ENCODE assay signal across 16 mouse cellular contexts in the genomic region with DNA sequence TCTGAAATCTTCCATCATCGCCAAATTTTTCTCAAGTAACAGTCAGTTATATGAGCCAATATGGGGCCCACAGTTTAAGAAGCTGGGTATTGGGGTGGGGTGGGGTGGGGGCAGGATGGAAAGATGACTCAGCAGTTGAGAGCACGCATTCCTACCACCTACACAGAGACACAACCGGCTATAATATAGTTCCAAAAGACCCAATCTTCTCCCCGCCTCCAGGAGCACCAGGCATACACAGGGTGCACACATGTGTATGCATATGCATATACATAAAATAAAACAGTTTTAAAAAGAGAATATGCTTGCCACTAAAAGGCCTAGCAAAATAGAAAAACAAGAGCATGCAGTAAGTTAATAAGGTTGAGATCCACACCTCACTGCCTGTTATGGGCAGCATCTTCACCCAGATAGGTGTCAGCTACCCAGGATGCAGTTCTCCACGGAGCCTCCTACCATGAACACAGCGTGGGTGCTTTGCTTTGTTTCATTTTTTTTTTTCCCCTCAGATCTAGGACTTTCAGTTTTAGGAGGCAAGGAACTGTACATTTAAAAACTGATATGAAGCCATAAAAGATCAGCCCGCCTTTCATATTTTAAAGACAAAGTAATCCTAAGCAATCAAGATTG.
A peak's percentile ranks its signal among the peaks of the same experiment; 100 is the strongest.
DNase-seq lines count a peak whose midpoint lies in the region; ATAC-seq lines count a peak whose summit lies in the region.
"Had no signal": no experiment of that assay in that cellular context is flagged by ENCODE, and none has a peak within 500 bp of the region (broad histone marks: within the 10 kb centered on the region; RNA-seq: fewer than 3 reads in every experiment).

No protein-coding gene starts in this region.

- no peak overlapping the region for H3K9ac ChIP-seq in neural tube, embryonic 13.5 days
- no peak overlapping the region for H3K9ac ChIP-seq in midbrain, embryonic 12.5 days (replicated peaks)
- H3K9ac ChIP-seq: limb, embryonic 12.5 days; lung, embryonic 15.5 days had no signal

- H3K4me2 ChIP-seq in neural tube, embryonic 13.5 days: no peak overlapping the region
- no peak overlapping the region for H3K4me2 ChIP-seq in midbrain, embryonic 12.5 days (replicated peaks)
- H3K4me2 ChIP-seq: limb, embryonic 12.5 days; lung, embryonic 15.5 days had no signal

- peaks cover 51% of the 10 kb centered on the region for H3K4me1 ChIP-seq in neural tube, embryonic 13.5 days (replicated peaks)
- peaks cover 57% of the 10 kb centered on the region for H3K4me1 ChIP-seq in midbrain, embryonic 12.5 days
- H3K4me1 ChIP-seq: lung, embryonic 15.5 days had no signal

- WGBS in neural tube, embryonic 13.5 days: 74% methylated on average over 7 of the region's 7 CpGs
- 84% methylated on average over 7 of the region's 7 CpGs for WGBS in midbrain, embryonic 12.5 days

- DNase-seq in frontal cortex, postnatal 25 days (ENCODE audit: low spot score in 2 of 2): no peak
- no peak for DNase-seq in neural tube, embryonic 10.5 days (ENCODE audit: extremely low spot score, low spot score)
- peak; percentile 52 for DNase-seq in telencephalon, adult 2 months (ENCODE audit: low read depth, low spot score)
- DNase-seq in kidney, adult 9 months: no peak
- no peak for DNase-seq in frontal cortex, postnatal 36 days (ENCODE audit: low spot score in 2 of 2)
- DNase-seq: cerebellum, adult 11 months; cerebellum, postnatal 36 days; gastrocnemius, postnatal 10 days; kidney, adult 18-20 months; kidney, postnatal 4 days had no signal

- H3K27ac ChIP-seq in neural tube, embryonic 13.5 days (replicated peaks): peak overlapping the region; percentile 80
- peak overlapping the region; percentile 75 for H3K27ac ChIP-seq in midbrain, embryonic 12.5 days (replicated peaks)
- H3K27ac ChIP-seq: limb, embryonic 12.5 days; lung, embryonic 15.5 days had no signal

- no peak overlapping the region for H3K4me3 ChIP-seq in neural tube, embryonic 13.5 days
- no peak overlapping the region for H3K4me3 ChIP-seq in midbrain, embryonic 12.5 days
- H3K4me3 ChIP-seq: limb, embryonic 12.5 days; lung, embryonic 15.5 days had no signal

- no peaks in the 10 kb centered on the region for H3K9me3 ChIP-seq in neural tube, embryonic 13.5 days
- no peaks in the 10 kb centered on the region for H3K9me3 ChIP-seq in midbrain, embryonic 12.5 days
- H3K9me3 ChIP-seq: limb, embryonic 12.5 days; lung, embryonic 15.5 days had no signal

- no peaks in the 10 kb centered on the region for H3K36me3 ChIP-seq in neural tube, embryonic 13.5 days
- H3K36me3 ChIP-seq in midbrain, embryonic 12.5 days: peaks cover 58% of the 10 kb centered on the region
- H3K36me3 ChIP-seq: limb, embryonic 12.5 days; lung, embryonic 15.5 days had no signal

- peak; percentile 70 for ATAC-seq in frontal cortex, adult (ENCODE audit: low TSS enrichment)
- ATAC-seq in neural tube, embryonic 13.5 days (ENCODE audit: low read depth): no peak
- ATAC-seq in midbrain, embryonic 12.5 days (ENCODE audit: low FRiP score, low read depth): no peak
- ATAC-seq: Patski had no signal

- H3K27me3 ChIP-seq in neural tube, embryonic 13.5 days: no peaks in the 10 kb centered on the region
- H3K27me3 ChIP-seq in midbrain, embryonic 12.5 days: no peaks in the 10 kb centered on the region
- H3K27me3 ChIP-seq: limb, embryonic 12.5 days; lung, embryonic 15.5 days; Patski had no signal
